Mouse (Mus musculus) left cerebral cortex, postnatal 14 days (tissue): ENCODE results near the gene Cd5l. TPM values are rescaled to one million over a fixed set of nuclear protein-coding genes. Genes with fewer than 3 reads are reported as not detected.
"Not testable (repeated sequence)": the region's sequence is repeated elsewhere in the genome, so short reads cannot be mapped to it uniquely, and the experiment has no call there.

Experiments
- DNase-seq, 2 experiments: peaks; one replicate each; pipeline ENCODE4 v3.0.0; 2021 to 2022; ENCODE audit warnings: low spot score in 2 of 2, mixed read lengths in 1 of 2
- intact Hi-C: fragments of 180-260 bp; cut with DNase I; formaldehyde crosslinking; loops from one replicate; pipeline ENCODE4 v1.15.1; 2025
- long read RNA-seq, 2 experiments: library from polyadenylated mRNA; stranded (forward); transcript quantifications; one replicate each; pipeline ENCODE4 v2.0.0; 2021
- total RNA-seq, 2 experiments: library from RNA; stranded (reverse); gene quantifications; 2 replicates each; pipeline ENCODE4 v1.2.3; 2021

Gene Cd5l
- not detected for total RNA-seq
- long read RNA-seq, experiment 1, result 0 reads
- long read RNA-seq, experiment 2, result 0 reads

DNA sequence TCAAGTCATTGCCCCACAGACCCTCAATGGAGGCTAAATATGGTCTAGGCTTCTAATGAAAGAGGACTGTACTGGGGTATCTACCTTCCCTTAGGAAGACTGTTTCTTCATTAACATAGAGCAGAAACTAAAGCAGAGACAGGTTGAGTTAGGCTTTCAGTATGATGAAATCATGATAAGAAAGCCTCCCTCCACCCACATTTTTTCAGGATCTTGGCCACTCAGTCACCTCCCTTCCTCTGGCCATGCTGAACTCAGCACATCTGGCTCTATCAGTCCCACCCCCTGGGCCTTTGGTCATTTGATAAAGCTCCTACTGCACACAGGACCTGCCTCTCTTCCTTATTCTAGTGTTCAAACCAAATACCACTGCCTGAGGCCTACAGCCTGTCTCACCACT is at the start of gene Cd5l:
Cd5l (plus strand) TSS at position 301 of the 400 bp plus-strand sequence.
- intact Hi-C loops, result no loop called here
- DNase-seq, result no peak

DNA sequence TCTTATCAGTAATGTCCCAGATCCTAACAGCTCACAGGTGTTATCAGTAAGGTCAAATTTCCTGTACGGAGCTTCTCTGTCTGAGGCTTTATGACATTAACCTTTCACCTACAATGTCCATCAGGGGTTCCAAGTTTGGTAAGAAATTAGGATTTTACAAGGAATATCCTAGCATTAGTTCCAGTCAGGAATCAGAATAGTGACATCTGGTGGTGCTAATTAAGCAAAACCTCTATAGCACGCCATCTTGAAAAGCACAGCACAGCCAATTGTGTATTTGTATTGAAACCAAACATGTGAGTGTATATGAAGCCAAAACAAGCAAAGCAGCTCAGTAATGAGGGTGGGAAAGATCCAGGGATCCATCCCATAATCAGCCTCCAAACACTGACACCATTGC is 47.8 kb upstream of the Cd5l start:
- intact Hi-C loops, result no loop called here
- DNase-seq, result no peak

- no peak for DNase-seq
- intact Hi-C loops, result loop anchor here (2.0 kb wide), 1 partner anchor 182 kb away; no protein-coding TSS in a partner anchor
Measured at GRCm38 (mm10) chr3:87322557-87322956, 35.1 kb upstream of the Cd5l start.

- intact Hi-C loops, result loop anchor here (2.0 kb wide), 2 partner anchors 175 to 181 kb away; no protein-coding TSS in a partner anchor
- no peak for DNase-seq
Measured at GRCm38 (mm10) chr3:87323778-87324177, 33.9 kb upstream of the Cd5l start.

GRCm38 (mm10) chr3:87337899-87338298 is 19.8 kb upstream of the Cd5l start:
- intact Hi-C loops, result no loop called here
- DNase-seq, result no peak

GRCm38 (mm10) chr3:87350992-87351391 is 6.7 kb upstream of the Cd5l start:
- intact Hi-C loops, DNase-seq: not testable (repeated sequence)

DNA sequence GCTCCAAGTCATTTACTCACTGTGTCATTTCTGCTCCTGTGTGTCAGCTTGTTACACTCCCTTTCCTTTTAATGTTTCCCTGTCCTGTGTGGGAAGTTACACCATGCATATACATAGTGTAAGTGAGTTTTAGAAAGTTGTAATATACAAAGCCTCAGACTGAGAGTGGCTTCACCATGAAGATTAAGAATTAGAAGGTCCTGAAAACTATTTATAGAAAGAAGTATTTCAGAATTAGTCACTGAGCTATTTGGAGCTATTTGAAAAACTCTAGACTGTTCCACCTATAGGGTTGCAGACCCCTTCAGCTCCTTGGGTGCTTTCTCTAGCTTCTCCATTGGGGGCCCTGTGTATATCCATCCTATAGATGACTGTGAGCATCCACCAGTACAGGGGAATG is 1.5 kb downstream of the Cd5l start:
- DNase-seq, result no peak
- intact Hi-C loops, result no loop called here

GRCm38 (mm10) chr3:87360466-87360865 is 2.8 kb downstream of the Cd5l start:
- intact Hi-C loops, result no loop called here

GRCm38 (mm10) chr3:87365691-87366090 is 8.0 kb downstream of the Cd5l start:
- no peak for DNase-seq
- intact Hi-C loops, result no loop called here

More at GRCm38 (mm10) chr3:87360466-87360865, 2.8 kb downstream of the Cd5l start:
- DNase-seq, result no peak

GRCm38 (mm10) chr3:87367511-87367910 is 9.8 kb downstream of the Cd5l start:
- DNase-seq, result no peak
- intact Hi-C loops, result no loop called here

DNA sequence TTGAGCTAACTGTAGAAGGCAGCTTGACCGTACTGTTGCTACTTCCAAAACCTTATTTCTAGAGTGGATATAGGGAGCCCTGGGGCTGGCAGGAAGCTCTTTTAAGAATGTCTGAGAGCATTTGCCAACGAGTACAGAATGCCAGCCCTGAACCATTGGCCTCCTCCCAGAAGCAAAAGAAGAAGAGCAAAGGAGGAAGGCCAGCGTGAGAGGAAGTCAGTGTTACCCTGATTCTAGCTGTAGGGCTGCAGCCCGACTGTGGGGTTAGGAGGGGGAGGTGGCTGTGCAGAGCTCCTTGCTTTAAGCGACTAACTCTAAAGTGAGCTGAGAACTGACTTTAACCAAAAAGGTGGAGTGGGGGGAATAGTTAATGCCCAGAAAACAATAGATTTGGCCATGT is 11.5 kb downstream of the Cd5l start:
- intact Hi-C loops, result no loop called here
- DNase-seq, result peak in 1 of 2 experiments; percentile 7

- peak in 1 of 2 experiments; percentile 6 for DNase-seq
- intact Hi-C loops, result no loop called here
Measured at GRCm38 (mm10) chr3:87376195-87377165, 18.8 kb downstream of the Cd5l start, which contains the start of gene Fcrl1. Fcrl1 (plus strand) TSS chr3:87376387.

DNA sequence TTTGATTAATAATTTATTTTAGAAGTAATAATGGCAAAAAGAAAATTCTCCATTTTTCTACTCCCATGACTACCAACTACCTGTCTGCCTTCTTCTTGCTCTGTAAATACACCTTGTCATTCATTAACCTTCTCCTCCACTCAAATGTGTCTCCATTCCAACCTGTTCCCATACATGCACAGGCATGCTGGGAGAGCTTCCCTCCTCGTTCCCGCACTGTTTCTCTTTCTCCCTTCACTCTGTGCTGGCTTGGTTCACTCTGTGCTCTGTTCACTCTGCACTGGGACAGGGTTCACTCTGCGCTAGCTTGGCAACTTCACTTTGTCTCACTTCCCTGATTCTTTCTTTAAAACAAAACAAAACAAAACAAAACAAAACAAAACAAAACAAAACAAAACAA is 19.5 kb downstream of the Cd5l start:
- intact Hi-C loops, result no loop called here
- DNase-seq, result no peak

- no peak for DNase-seq
- intact Hi-C loops, result no loop called here
Measured at GRCm38 (mm10) chr3:87377719-87378118, 20.0 kb downstream of the Cd5l start.

- DNase-seq, intact Hi-C loops: not testable (repeated sequence)
Measured at GRCm38 (mm10) chr3:87379641-87380315, 22.1 kb downstream of the Cd5l start.

DNA sequence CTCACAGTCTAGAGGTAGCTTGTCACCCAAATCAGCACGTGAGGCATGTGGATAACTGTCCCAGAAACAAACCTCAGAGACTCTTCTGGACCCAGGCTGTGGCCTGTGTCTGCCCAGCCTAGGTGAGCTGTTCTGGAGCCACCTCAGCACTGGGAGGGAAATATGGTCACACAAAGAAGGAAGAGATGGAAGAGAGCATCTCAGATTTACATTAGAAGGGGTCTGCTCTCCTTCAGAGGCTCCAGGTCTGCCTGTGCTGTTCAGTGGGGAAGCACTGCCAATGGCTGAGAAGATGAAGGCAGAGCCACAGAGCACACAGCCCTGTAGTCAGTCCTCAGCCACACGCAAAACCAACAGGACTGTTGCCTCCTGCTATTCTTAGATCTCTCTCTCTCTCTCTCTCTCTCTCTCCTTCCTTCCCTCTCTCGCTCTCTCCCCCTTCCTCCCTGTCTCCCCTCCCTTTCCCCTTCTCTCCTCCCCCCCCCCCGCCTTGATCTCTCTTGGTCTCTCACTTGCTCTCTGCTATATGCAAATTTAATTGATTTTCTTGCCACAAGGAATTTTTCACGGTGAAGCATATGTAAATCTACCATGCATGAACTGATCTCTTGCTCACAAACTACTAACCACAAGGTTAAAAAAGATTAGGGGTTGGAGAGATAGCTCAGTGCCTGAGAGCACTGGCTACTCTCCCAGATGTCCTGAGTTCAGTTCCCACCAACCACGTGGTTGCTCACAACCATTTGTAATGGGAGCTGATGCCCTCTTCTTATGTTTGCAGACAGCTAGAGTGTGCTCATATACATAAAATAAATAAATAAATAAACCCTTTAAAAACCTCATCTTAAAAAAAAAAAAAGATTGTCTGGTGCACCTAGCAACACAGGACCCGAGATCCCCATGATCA is 24.4 kb downstream of the Cd5l start:
- no peak for DNase-seq
- intact Hi-C loops, result no loop called here

DNA sequence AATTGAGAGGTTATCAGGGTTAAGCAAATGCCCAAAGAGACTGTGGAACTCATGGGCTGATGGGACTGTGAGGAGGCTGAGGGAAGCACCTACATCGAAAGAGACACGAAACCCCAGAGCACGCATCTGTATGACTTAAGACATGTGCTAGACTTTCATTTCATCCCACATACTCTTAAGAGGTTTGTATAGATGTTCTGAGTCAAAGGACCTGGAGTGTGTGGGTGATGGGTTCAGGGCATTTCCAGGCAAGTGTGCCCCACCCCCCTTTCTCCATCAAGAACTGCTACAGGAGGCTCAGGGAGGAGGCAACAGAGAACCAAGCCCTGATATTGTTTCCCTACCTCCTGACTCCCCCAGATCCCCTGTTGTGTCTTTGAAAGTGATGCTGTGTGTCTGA is 25.6 kb downstream of the Cd5l start:
- no peak for DNase-seq
- intact Hi-C loops, result no loop called here

DNA sequence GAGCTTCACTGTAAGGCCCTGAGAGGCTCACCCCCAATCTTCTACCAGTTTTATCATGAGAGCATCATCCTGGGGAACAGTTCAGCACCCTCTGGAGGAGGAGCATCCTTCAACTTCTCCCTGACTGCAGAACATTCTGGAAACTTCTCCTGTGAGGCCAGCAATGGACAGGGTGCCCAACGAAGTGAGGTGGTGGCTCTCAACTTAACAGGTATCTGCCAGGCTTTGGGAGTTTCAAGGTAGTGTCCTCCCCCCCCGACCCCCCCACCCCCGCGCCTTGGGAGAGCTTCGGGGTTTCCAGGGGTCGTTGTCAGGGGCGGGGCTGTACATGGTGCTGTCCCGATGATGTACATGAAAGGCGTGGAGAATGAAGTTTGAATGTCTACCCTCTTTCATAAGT is 27.4 kb downstream of the Cd5l start:
- no peak for DNase-seq
- intact Hi-C loops, result no loop called here

DNA sequence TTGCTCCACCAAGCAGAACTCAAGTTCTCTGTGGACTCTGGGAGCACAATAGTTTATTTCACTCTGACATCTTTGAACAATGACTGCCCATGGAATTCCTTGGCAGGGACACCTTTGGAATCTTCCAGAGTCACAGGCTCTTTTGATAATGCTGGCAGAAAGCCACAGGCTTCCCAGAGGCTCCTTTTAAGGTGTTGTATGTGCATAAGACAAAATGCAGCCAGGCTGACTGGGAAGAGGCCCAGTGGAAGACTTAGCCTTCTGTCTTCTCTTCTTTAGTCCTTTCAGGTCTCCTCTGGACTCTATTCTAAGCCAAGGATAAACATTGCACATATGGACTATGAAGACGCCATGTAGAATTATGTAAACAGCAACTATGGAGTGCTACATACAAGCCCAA is 33.3 kb downstream of the Cd5l start:
- no peak for DNase-seq
- intact Hi-C loops, result no loop called here
